Mouse (Mus musculus) liver, postnatal 0 days (tissue): ENCODE measurements around the gene Adprh. TPM values are rescaled to one million over a fixed set of nuclear protein-coding genes. Genes with fewer than 3 reads are reported as not detected.

Experiments used
- ATAC-seq: fragments of 200-750 bp; cut with Nextera tagmentation; 2 replicates; pipeline ENCODE4 v1.8.0; 2017; ENCODE audit warnings: mild to moderate bottlenecking, moderate library complexity
- DNase-seq: peaks from one replicate; pipeline ENCODE4 v3.0.0-alpha.2; 2016
- H3K27ac ChIP-seq: fragments of 300-500 bp; sonication (generic); 2 replicates; pipeline ENCODE4 v1.5.1; 2014; ENCODE audit warnings: antibody characterized with exemption, moderate library complexity, mild to moderate bottlenecking, low read depth
- H3K27me3 ChIP-seq: fragments of 300-500 bp; sonication (generic); 2 replicates; pipeline ENCODE4 v1.6.1; 2014; ENCODE audit warnings: low read length, control low read depth, mixed read lengths; ENCODE audit not compliant: insufficient read depth
- H3K36me3 ChIP-seq: fragments of 300-500 bp; sonication (generic); replicated peaks from 2 replicates; pipeline ENCODE4 v1.6.1; 2014; ENCODE audit warnings: mild to moderate bottlenecking, control low read depth, low read length, moderate library complexity, mixed read lengths; ENCODE audit not compliant: insufficient read depth
- H3K4me1 ChIP-seq: fragments of 300-500 bp; sonication (generic); 2 replicates; pipeline ENCODE4 v1.6.1; 2014; ENCODE audit warnings: antibody characterized with exemption, mild to moderate bottlenecking, control low read depth; ENCODE audit not compliant: insufficient read depth
- H3K4me2 ChIP-seq: fragments of 300-500 bp; sonication (generic); 2 replicates; pipeline ENCODE4 v1.6.1; 2014; ENCODE audit warnings: low read depth, mild to moderate bottlenecking, low read length, moderate library complexity, mixed read lengths
- H3K4me3 ChIP-seq: fragments of 300-500 bp; sonication (generic); 2 replicates; pipeline ENCODE4 v1.5.1; 2014; ENCODE audit warnings: low read depth, low read length
- H3K9ac ChIP-seq: fragments of 300-500 bp; sonication (generic); replicated peaks from 2 replicates; pipeline ENCODE4 v1.6.1; 2014; ENCODE audit warnings: mild to moderate bottlenecking, moderate library complexity
- H3K9me3 ChIP-seq: fragments of 300-500 bp; sonication (generic); 2 replicates; pipeline ENCODE4 v1.6.1; 2016; ENCODE audit warnings: mild to moderate bottlenecking, control low read depth, low read length, mixed read lengths
- CTCF ChIP-seq: sonication (generic); IDR thresholded peaks from 2 replicates; pipeline ENCODE4 v1.5.1; 2016; ENCODE audit warnings: antibody characterized with exemption, low read depth
- EP300 ChIP-seq: IDR thresholded peaks from 2 replicates; pipeline ENCODE4 v1.6.1; 2016; ENCODE audit warnings: antibody characterized with exemption, low read depth, mild to moderate bottlenecking
- WGBS: fragments of 180-500 bp; shearing (Covaris S2); extraction: QIAGEN DNeasy Blood & Tissue Kit; methylation state at CpG from one replicate; pipeline ENCODE4 v1.1.7; 2014; ENCODE audit not compliant: insufficient replicate concordance; 5-methylcytosine and 5-hydroxymethylcytosine counted together
- polyA plus RNA-seq: library from polyadenylated mRNA; unstranded; fragments of >200 nt; fragmentation: Nextera tagmentation; extraction: Ambion mirVana; gene quantifications from 2 replicates; pipeline ENCODE4 v1.2.1, GENCODE M21; 2015

The Adprh gene
- polyA plus RNA-seq, 1 experiment from 2014 or later, result 22.2 TPM

DNA sequence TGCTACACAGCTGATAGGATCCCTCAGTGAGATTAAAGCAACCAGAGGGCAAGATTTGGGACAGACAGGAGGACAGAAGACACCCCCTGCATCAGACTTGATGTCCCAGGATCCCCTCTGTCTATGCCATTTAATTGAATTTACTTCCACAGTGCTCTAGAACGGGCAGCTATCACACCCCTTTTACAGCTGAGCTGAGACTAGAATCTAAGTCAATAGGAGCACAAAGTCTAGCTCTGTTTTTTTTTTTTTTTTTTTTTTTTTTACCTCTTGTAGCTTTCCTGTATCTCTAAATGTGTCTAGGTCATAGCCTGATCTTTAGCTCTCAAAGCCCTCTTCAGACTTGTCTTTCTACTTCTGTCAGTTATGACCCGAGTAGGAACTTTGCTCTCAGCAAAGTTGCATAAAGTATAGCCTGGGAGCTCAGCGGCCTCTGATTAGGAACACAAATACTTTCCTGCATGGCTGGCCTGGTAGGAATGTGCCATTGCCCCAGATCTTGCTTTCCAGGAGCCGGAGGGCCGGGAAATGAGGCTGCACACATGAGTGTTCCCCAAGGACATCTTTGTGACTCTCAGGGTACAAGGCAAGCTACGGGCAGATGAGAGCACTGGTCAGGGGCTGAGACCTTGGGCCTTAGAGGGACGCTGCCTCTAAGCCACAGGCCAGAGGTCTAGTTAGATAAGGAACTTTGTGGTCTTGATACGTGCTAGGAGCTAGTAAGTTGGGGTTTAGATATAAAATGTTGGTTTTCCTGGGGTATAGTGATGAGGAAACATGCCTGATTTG is 15.6 kb upstream of the Adprh start:
- WGBS, result 53% methylated on average over 8 of the region's 8 CpGs
- DNase-seq, result no peak
- ATAC-seq, result no peak

DNA sequence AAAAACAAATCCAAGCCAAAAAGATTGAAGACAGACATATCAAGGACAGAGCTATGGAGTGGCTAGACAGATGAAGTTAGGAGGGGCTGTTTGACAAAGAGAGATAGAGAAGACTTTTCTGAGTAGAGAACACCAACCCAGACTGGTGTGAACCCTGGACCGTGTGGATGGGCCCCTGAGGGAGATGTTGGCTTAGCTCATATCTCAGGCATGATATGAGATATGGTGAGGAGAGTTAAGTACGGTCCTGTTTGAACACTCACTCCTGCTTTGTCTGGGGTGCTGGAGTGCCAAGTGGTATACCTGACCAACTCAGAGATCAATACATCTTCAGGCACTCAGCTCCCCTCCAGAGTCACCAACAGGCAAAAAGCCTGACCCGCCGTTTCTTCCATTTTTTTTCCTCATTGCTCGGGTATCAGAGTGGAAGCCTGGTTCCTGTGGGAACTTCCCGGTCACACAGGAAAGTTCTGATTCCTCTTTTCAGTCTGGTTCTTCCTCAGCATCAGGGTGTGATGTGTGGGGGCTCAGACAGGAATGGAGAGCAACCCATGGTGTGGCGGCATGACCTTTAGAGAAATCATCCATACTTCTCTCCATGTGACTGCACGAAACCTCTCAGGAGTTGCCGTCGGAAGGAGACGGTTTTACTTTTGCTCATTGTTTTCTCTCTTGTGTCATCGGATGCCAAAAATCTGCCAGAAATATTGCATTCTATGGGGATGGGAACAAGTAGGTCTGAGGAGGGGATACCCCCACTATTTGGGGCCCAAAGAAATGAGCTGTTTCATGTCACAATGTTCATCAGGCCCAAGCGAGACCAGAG is 14.8 kb upstream of the Adprh start:
- H3K27ac ChIP-seq, result no peak overlapping the region
- no peak overlapping the region for H3K4me3 ChIP-seq
- ATAC-seq, result no peak
- WGBS, result 70% methylated on average over 13 of the region's 13 CpGs
- no peak overlapping the region for H3K4me2 ChIP-seq
- H3K27me3 ChIP-seq, result no peaks in the 10 kb centered on the region
- H3K9me3 ChIP-seq, result no peaks in the 10 kb centered on the region
- no peaks in the 10 kb centered on the region for H3K36me3 ChIP-seq
- TF ChIP-seq CTCF, result no peak
- no peak for TF ChIP-seq EP300
- no peak for DNase-seq
- H3K9ac ChIP-seq, result no peak overlapping the region
- peaks cover 5% of the 10 kb centered on the region; the same call in 1 of the 2 replicates for H3K4me1 ChIP-seq

More for the DNA sequence above, 15.6 kb upstream of the Adprh start:
- Histone ChIP-seq H3K36me3 (no peaks in the 10 kb centered on the region), H3K9me3 (no peaks in the 10 kb centered on the region), H3K4me3 (no peak overlapping the region), H3K4me1 (no peaks in the 10 kb centered on the region), H3K4me2 (no peak overlapping the region), H3K9ac (no peak overlapping the region), H3K27me3 (no peaks in the 10 kb centered on the region), H3K27ac (no peak overlapping the region)
- TF ChIP-seq EP300 (no peak), CTCF (no peak)

DNA sequence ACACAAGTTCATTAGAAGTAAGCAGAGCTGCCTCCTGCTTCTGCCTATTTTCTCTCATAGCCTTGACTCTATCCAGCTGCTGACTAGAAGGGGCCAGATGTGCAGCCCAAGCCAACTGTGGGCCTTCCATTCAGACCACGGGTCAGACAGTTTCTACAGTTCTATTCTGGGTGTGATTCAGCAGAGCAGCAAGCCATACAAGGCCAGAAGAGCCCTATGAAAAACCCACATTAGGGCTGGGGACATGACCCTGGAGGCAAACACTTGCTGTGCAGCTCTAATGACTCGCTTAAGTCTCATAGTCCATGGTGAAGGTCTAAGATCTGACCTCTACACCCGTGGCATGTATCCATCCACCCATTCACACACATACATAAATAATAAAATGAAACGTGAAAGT is 13.6 kb upstream of the Adprh start:
- WGBS, result 65% methylated on average over 4 of the region's 4 CpGs
- H3K4me1 ChIP-seq, result peaks cover 9% of the 10 kb centered on the region; the same call in 1 of the 2 replicates
- H3K4me3 ChIP-seq, result no peak overlapping the region
- ATAC-seq (no peak), DNase-seq (no peak)
- no peaks in the 10 kb centered on the region for H3K36me3 ChIP-seq
- H3K9ac ChIP-seq, result no peak overlapping the region
- H3K27me3 ChIP-seq, result no peaks in the 10 kb centered on the region
- no peak overlapping the region for H3K4me2 ChIP-seq
- TF ChIP-seq CTCF, result no peak
- TF ChIP-seq EP300, result no peak
- no peak overlapping the region for H3K27ac ChIP-seq
- H3K9me3 ChIP-seq, result no peaks in the 10 kb centered on the region

DNA sequence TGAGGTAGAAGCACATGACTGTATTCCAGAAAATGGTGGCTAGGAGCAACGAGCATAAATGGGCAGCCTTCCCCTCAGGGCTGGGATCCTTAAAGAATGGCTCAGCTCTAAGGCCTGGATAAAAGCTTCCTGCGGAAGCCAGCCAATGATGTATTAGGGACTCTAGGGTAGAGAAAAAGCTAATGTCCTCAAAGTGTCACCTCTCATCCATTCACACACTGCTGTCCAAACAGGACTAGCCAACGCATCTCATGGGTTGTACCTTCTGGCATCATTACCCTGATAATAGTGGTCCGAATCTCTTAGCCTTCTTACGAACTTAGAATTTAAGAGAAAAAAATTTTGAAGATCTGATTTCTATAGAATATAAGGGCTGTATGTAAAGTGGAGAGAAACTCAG is 10.8 kb upstream of the Adprh start:
- peaks cover 13% of the 10 kb centered on the region for H3K4me1 ChIP-seq
- H3K27me3 ChIP-seq, result no peaks in the 10 kb centered on the region
- no peak for ATAC-seq
- TF ChIP-seq CTCF, result no peak
- no peak for TF ChIP-seq EP300
- DNase-seq, result no peak
- H3K4me3 ChIP-seq, result no peak overlapping the region
- H3K4me2 ChIP-seq, result no peak overlapping the region
- H3K36me3 ChIP-seq, result no peaks in the 10 kb centered on the region
- WGBS, result 89% methylated on average over 5 of the region's 5 CpGs
- no peak overlapping the region for H3K27ac ChIP-seq
- H3K9ac ChIP-seq, result no peak overlapping the region
- H3K9me3 ChIP-seq, result no peaks in the 10 kb centered on the region

DNA sequence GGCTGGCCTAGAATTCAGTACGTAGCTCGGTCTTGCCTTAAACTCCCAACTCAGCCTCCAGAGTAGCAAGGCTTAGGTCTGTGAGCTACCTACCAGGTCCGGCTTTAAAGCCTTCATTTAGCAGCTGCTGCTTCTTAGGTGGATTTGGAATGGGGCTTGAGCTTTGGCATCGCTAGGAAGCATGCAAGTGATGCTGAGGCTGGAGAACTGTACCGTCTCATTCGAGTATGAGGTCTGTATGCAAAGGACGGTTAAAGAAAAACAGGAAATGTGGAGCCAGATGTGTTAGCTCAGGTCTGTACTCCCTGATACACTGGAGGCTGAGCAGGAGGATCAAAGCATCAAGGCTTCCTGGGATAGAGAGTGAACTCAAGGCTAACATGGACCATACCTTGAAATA is 9.7 kb upstream of the Adprh start:
- H3K36me3 ChIP-seq, result no peaks in the 10 kb centered on the region
- no peak overlapping the region for H3K9ac ChIP-seq
- H3K9me3 ChIP-seq, result no peaks in the 10 kb centered on the region
- H3K4me1 ChIP-seq, result peaks cover 13% of the 10 kb centered on the region
- H3K4me3 ChIP-seq, result no peak overlapping the region
- TF ChIP-seq CTCF, result no peak
- TF ChIP-seq EP300, result no peak
- DNase-seq (no peak), ATAC-seq (no peak)
- peak overlapping the region; percentile 44; the same call in 1 of the 2 replicates for H3K27ac ChIP-seq
- H3K27me3 ChIP-seq, result no peaks in the 10 kb centered on the region
- H3K4me2 ChIP-seq, result peak overlapping the region; percentile 42; the same call in 1 of the 2 replicates
- 60% methylated on average over 7 of the region's 7 CpGs for WGBS

DNA sequence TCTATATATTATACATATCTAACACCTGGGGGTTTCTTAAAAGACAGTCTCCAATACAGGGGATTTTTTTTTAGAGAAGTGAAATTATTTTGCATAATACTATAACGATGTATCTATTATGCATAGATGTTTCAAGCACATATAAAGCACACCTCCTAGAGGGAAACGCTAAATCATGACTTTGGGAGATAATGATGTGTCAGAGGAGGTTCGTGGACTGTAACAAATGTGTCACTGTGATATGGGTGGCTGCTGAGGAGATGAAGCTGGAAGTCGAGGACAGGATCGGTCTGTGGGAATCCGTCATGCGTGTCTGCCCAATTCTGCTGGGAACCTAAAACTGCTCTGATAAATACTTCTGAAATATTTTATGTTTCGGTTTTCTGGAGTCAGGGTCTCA is 9.2 kb upstream of the Adprh start:
- Histone ChIP-seq H3K4me3 (no peak overlapping the region), H3K9ac (no peak overlapping the region), H3K9me3 (no peaks in the 10 kb centered on the region), H3K36me3 (no peaks in the 10 kb centered on the region), H3K4me1 (peaks cover 13% of the 10 kb centered on the region), H3K27ac (peak overlapping the region; percentile 44; the same call in 1 of the 2 replicates), H3K4me2 (peak overlapping the region; percentile 42; the same call in 1 of the 2 replicates), H3K27me3 (no peaks in the 10 kb centered on the region)
- 61% methylated on average over 8 of the region's 8 CpGs for WGBS
- DNase-seq (no peak), ATAC-seq (no peak)
- TF ChIP-seq CTCF (no peak), EP300 (no peak)
